Mouse (Mus musculus) erythroblast, embryonic 14.5 days (primary cell): ENCODE measurements at regions not wholly inside any gene's neighbourhood (a gene's known extent, or its start where the extent isn't known, plus 50 kb on each side); places are given as distances from the start of the nearest gene placed in this dataset.

ENCODE experiments used
- GATA1 ChIP-seq: IDR thresholded peaks from 2 replicates; pipeline ENCODE4 v1.6.1; 2012; ENCODE audit warnings: low read length, inconsistent platforms, mixed read lengths
- TAL1 ChIP-seq: IDR thresholded peaks from 3 replicates; pipeline ENCODE4 v1.6.1; 2012; ENCODE audit warnings: low read length, inconsistent platforms, mixed read lengths

GRCm38 (mm10) chr2:179170157-179170556 is 272.1 kb upstream of the Cdh4 start:
- no peak for TF ChIP-seq GATA1
- no peak for TF ChIP-seq TAL1
